Mouse (Mus musculus): ENCODE results near the gene Qars.
A peak's percentile ranks its signal among the peaks of the same experiment; 100 is the strongest.

The Qars gene

GRCm38 (mm10) chr9:108486973-108487530 is 20.5 kb upstream of the Qars start:
- no peak for DNase-seq (ENCODE audit: low read depth, low spot score)

DNA sequence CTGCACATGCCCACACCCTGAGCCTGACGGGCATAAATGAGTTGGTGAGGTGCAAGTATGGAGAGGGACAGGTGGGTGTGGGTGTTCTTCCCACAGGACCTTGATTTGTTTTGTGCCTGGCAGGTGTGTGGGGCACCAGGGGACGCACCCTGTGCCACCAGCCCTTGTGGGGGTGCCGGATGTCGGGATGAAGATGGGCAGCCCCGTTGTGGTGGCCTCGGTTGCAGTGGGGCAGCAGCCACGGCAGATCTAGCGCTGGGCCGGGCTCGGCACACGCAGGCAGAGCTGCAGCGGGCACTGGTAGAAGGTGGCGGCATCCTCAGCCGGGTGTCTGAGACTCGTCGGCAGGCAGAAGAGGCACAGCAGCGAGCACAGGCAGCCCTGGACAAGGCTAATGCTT is 19.1 kb upstream of the Qars start:
- DNase-seq (ENCODE audit: low read depth, low spot score) = no peak

GRCm38 (mm10) chr9:108489215-108489614 is 18.3 kb upstream of the Qars start:
- DNase-seq (ENCODE audit: low read depth, low spot score) = no peak

GRCm38 (mm10) chr9:108489702-108490558 is 17.6 kb upstream of the Qars start:
- DNase-seq (ENCODE audit: low read depth, low spot score) = no peak

DNA sequence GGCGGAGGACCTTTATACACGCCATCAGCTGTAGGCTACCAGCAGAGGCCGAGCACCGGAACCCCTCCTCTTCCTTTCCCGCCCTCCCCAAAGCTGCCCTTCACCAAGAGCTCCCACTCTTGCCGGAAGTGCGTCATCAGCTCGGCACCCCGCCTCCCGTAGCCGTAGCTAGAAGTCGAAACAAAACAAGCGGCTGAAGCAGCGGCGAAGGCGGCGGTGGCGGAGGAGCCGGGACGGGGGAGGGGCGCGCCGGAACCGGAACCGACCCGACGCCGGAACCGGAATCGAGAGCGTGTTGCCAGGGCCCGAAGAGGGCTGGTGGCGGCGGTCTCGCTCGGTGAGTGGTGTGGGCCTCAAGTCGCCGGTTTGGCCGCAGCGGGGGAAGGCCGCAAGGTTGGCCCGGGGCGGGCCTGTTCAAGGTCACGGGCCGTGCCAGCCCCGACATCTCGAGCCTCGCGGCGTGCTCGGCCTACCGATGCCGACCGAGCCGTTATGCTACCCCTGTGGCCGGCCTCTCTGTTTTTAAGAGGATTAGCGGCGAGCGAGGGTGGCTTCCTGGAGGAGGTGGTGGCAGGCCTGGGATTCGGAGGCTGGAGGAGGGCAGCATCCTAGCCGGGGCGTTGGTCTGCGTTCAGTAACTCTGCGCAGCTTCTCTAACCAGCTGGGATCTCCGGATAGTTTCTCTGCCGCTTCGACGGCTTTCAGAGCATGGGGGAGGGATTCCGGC is 16.8 kb upstream of the Qars start, which contains the start of gene Usp19:
Gene Usp19 (plus strand): TSS at position 44 of the 727 bp plus-strand sequence.
- DNase-seq (ENCODE audit: low read depth, low spot score) = peak; percentile 82

GRCm38 (mm10) chr9:108491286-108491580 is 16.3 kb upstream of the Qars start:
- no peak for DNase-seq (ENCODE audit: low read depth, low spot score)

GRCm38 (mm10) chr9:108492043-108492750 is 15.3 kb upstream of the Qars start:
- no peak for DNase-seq (ENCODE audit: low read depth, low spot score)

DNA sequence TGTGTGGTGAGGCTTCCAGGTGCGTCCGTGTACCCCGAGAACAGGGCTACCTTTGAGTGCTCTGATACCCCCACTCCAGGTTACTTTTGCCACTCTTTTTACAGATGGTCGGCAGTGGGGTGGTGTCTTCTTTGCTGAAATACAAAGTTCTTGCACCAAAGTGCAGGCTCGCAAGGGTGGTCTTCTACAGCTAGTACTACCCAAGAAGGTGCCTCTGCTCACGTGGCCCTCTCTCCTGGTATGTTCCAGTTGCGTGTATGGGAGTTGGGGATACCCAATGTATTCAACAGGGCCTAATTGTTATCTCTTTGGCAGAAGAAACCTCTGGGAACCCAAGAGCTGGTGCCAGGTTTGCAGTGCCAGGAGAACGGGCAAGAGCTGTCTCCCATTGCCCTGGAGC is 14.3 kb upstream of the Qars start:
- DNase-seq (ENCODE audit: low read depth, low spot score) = no peak

DNA sequence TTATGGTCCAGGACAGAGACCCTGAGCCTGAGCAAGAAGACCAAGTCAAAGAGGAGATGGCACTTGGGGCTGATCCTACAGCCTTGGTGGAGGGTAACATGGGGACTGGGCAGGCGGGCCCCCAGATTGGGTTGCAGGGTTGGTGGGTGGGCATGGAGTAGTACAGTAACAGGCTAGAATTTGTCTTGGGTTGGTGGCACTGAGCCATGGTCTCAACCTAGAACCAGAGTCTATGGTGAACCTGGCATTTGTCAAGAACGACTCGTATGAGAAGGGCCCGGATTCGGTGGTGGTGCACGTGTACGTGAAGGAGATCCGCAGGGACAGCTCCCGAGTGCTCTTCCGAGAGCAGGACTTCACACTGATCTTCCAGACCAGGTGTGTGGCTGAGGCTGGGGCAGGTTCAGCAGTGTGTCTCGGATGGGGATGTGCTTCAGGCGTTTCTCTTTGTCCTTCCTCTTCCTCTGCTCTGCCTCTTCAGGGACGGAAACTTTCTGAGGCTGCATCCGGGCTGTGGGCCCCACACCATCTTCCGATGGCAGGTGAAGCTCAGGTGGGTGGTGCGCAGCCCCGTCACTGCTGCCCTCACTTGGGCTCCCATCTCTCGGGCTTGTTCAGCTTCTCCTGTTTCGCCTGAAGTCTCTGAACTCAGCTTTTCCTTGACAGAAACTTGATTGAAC is 13.2 kb upstream of the Qars start:
- no peak for DNase-seq (ENCODE audit: low read depth, low spot score)

- no peak for DNase-seq (ENCODE audit: low read depth, low spot score)
These were observed 12.6 kb upstream of the Qars start for GRCm38 (mm10) chr9:108494905-108495304.

DNA sequence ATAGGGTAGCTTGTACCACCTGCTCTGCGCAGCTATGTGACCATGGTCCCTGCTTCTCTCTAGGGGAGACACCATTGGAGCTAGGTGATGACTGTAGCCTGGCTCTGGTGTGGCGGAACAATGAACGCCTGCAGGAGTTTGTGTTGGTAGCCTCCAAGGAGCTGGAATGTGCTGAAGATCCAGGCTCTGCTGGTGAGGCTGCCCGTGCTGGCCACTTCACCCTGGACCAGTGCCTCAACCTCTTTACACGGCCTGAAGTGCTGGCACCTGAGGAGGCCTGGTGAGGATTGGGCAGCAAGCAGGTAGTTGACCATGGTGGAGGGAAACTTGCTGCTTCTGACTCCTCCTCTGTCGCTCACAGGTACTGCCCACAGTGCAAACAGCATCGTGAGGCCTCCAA is 8.3 kb upstream of the Qars start:
- DNase-seq (ENCODE audit: low read depth, low spot score) = no peak

DNA sequence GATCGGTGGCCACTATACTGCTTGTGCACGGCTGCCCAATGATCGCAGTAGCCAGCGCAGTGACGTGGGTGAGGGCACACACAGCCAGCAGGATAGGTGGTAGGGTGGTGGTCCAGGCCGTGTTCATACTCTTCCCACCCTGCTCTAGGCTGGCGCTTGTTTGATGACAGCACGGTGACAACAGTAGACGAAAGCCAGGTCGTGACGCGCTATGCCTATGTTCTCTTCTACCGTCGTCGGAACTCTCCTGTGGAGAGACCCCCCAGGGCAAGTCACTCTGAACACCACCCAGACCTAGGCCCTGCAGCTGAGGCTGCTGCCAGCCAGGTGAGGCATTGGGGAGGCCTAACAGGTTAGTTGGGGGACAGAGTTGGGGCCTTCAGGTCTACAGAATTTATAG is 7.6 kb upstream of the Qars start:
- no peak for DNase-seq (ENCODE audit: low read depth, low spot score)

DNA sequence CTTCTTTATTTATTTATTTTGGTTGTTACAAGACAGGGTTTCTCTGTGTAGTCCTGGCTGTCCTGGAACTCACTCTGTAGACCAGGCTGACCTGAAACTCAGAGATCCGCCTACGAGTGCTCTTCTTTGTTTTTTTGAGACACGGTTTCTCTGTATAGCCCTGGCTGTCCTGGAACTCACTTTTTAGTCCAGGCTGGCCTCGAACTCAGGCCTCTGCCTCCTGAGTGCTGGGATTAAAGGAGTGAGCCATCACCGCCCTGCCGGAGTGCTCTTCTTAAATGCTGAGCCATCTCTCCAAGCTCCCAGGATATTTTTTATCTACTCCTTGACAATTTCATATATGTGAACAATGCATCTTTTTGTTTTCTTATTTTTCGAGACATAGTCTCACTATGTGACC is 605 bp upstream of the Qars start:
- DNase-seq (ENCODE audit: low read depth, low spot score) = no peak

DNA sequence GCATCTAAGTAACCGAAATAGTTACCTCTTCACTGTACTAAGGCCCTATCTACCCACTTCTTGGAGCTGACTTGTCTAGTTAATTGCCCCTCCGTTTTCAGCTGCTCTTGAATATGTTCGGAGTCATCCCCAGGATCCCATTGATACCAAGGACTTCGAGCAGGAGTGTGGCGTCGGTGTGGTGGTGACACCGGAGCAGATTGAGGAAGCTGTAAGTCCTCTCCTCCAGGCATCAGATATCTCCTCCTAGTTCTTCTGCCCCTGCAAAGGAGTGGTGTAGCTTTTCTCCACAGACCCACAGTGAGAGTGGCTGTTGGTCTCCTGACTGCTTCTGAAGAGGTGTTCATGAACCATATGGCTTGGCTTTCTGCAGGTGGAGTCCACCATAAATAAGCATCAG is 1.3 kb downstream of the Qars start:
- DNase-seq (ENCODE audit: low read depth, low spot score) = no peak

DNA sequence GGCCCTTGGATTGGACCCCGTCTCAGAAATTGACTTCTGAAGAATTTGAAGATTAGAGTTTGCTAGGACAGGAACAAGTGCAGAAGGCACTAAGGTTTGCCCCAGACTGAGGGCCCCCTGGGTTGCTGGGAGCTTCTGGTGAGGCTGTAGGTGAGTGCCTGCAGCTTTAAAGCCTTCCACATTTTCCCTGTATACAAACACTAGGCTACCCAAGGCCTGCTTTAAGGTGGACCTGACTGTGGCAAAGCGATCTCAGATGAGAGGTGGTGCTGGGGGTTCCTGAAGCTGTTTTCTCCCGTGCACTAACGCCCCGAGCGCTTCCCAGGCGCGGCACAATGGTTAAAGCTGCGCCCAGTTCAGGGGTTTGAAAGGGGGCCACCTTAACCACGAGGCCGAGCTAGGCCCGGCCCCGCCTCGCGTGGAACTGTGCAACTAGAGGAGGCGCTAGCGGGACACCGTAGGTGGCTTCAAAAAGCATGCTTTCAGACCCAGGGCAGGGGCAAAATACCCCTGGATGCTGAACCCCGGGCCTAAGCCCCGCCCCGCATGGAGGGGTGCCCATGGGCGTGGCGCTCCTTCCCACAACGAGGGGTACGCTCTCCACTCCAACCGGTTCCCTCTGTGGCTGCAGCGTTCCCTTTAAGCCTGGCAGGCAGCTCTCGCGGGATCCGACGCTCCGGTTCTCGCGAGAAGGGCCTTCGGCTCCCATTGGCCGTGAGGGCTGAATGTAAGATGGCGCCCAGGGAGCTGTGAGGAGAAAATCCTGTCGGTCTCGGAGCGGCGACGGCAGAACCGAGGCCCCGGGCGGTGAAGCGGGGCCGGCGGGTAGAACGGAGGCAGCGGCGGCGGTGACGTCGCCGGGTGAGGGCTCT is 9.1 kb downstream of the Qars start, which contains the start of gene Qrich1:
Gene Qrich1 (plus strand): TSS at position 427 of the 872 bp plus-strand sequence.
- peak; percentile 95 for DNase-seq (ENCODE audit: low read depth, low spot score)

GRCm38 (mm10) chr9:108517253-108517930 is 9.9 kb downstream of the Qars start:
- peak; percentile 72 for DNase-seq (ENCODE audit: low read depth, low spot score)

DNA sequence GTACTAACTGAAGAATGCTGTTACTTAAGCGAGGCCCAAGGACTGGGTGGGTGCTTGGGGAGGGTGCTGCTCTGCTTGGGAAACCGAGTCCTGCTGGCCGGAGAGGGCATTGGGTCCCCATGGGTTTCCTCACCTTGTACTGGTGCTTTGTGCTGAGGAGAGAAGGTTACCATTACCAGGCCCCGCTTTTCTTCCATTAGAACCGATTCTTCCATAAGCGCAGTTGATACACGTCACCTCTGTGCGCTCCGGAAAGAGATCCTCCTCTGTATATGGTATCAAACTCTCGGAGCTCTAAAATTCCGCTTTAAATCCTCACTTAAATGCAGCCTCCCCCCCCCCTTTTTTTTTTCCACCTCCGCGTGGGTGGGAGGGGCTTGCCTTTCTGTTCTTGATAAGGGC is 10.4 kb downstream of the Qars start:
- DNase-seq (ENCODE audit: low read depth, low spot score) = no peak

GRCm38 (mm10) chr9:108521604-108522003 is 14.1 kb downstream of the Qars start:
- DNase-seq (ENCODE audit: low read depth, low spot score) = no peak

- DNase-seq (ENCODE audit: low read depth, low spot score) = no peak
These were observed 15.8 kb downstream of the Qars start for GRCm38 (mm10) chr9:108523341-108523740.

- no peak for DNase-seq (ENCODE audit: low read depth, low spot score)
These were observed 17.9 kb downstream of the Qars start for GRCm38 (mm10) chr9:108525400-108525799.
